Mouse (Mus musculus) brown adipose tissue, adult 24 weeks (tissue): ENCODE data around the gene Mamdc2. TPM values are rescaled to one million over a fixed set of nuclear protein-coding genes. Genes with fewer than 3 reads are reported as not detected.

Experiments used
- H3K27ac ChIP-seq: fragments of 200-500 bp; replicated peaks from 2 replicates; pipeline ENCODE4 v1.5.1; 2012; ENCODE audit warnings: low read depth, mild to moderate bottlenecking, low read length
- H3K4me1 ChIP-seq: fragments of 200-500 bp; 2 replicates; pipeline ENCODE4 v1.6.1; 2012; ENCODE audit warnings: low read length, mixed read lengths; ENCODE audit not compliant: control insufficient read depth, insufficient read depth, insufficient read length
- H3K4me3 ChIP-seq: fragments of 200-500 bp; 2 replicates; pipeline ENCODE4 v1.5.1; 2012; ENCODE audit warnings: low read depth, mild to moderate bottlenecking, low read length, moderate library complexity; ENCODE audit not compliant: insufficient read depth
- polyA plus RNA-seq: library from polyadenylated mRNA; stranded (reverse); fragments of >200 nt; gene quantifications from 2 replicates; pipeline ENCODE4 v1.2.4, GENCODE M21; 2012; ENCODE audit not compliant: missing spikeins, insufficient read depth, insufficient read length

Gene Mamdc2
- polyA plus RNA-seq, 1 experiment = 2.2 TPM

DNA sequence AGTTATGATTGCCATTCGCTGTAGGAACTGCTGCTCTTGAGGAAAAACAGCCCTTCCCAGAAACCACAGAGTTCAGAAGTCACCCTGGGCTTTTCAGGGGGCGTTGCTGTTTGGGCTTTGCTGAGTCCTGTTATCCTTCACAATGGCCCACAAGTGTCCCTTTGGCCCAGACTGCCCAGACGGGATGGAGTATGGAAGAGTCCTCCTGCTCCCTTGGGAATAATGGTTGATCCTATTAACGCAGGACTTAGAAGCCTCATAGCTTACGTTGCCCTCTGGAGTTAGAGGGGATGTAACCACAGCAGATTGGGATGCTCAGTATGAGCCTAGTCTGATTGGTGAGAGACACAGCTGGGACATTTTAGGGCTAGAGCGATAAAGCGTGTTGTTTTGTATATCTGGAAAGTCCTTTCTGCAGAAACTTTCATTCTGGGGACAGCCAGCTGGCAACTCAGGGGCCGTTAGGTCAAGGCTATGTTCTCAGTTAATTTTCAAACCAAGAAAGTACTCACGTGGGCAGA, 94.3 kb downstream of the Mamdc2 start:
- Histone ChIP-seq H3K4me1 (no peaks in the 10 kb centered on the region), H3K27ac (no peak overlapping the region), H3K4me3 (no peak overlapping the region)

DNA sequence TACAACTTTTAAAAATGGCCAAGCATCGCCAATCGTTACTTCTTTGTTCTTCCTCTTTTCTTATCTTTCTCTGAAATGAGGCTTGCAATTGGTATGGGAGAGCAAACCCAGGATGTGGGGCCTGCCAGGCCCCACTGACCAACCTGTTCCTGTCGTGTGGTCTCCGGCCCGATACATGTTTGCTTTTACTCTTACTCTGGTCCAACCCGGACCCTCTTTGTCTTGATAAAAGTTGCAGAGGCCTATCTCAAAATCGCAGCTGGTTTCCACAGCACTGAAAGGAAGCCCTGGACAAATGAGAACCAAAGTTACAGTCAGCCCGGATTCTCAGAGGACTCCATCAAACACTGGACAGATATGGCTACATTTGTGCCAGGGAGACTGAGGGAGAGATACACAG, 95.1 kb downstream of the Mamdc2 start:
- no peak overlapping the region for H3K4me3 ChIP-seq
- no peaks in the 10 kb centered on the region for H3K4me1 ChIP-seq
- H3K27ac ChIP-seq = no peak overlapping the region

DNA sequence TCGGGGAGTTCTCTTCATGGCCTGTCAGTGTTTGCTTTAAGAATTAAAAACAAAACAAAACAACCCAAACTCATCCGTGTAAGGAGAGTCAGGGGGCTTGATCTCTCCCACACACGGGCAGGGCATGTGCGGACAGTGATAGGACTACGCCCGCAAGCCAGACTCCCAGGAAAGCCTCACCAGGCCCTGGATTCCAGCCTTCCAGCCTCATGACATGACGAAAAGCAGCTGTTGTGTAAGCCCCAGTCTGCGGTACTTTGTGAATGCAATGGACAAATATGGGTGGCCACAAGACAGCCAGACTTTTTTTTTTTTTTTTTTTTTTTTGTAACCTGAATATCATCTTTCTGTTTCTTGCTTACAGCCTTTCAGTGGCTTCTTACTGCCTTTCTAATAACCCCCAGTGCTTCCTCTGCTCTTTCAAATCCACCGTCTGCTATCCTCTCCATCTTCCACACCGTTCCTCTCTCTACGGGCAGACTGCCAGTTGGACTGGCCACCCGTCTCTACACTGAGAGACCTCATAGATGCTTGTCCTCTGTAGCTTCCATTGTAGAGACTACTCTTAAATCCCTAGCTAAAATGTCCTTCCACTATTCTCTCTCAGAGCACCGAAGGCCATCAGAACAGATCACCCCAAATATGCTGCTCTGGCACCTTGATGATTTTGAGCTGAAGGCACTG, 96.3 kb downstream of the Mamdc2 start:
- Histone ChIP-seq H3K4me3 (no peak overlapping the region), H3K4me1 (no peaks in the 10 kb centered on the region), H3K27ac (no peak overlapping the region)

DNA sequence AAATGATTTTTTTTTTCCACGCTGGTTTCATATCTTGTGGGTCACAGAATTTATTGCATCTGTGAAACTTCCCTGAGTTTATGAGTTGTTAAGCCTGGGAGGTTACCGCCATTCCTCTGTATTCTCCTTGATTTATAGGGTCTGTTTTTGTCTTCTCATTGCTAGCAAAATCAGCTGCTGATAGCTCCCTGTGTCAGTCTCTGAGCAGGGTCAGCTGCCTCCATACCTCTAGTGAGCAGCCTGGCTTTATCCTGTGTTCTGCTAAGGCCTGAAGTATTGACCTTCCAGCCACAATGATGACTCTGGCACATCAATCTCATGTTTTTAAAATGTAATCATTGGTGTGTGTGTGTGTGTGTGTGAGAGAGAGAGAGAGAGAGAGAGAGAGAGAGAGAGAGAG, 98.3 kb downstream of the Mamdc2 start:
- H3K4me1 ChIP-seq = no peaks in the 10 kb centered on the region

DNA sequence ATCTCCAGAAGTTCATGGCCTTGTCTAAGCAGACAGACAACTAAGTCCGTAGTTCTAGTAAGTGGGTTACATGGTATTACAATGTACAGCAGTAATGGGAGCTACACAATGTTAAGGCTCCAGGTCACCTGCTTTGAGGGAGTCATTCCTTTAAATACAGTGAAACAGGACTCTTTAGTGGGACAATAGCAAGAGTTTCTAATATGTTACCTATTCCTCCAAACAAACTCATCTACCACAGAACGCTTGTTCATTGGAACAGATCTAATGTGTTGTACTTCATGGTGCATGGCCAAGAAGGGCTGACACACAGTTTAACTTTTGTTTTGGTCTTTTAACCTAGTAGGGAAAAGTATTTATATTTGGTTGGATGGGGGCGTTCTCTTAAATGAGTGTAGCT, 105.5 kb downstream of the Mamdc2 start:
- Histone ChIP-seq H3K4me3 (no peak overlapping the region), H3K27ac (no peak overlapping the region)

More for the DNA sequence above, 98.3 kb downstream of the Mamdc2 start:
- H3K27ac ChIP-seq = no peak overlapping the region
- no peak overlapping the region for H3K4me3 ChIP-seq

DNA sequence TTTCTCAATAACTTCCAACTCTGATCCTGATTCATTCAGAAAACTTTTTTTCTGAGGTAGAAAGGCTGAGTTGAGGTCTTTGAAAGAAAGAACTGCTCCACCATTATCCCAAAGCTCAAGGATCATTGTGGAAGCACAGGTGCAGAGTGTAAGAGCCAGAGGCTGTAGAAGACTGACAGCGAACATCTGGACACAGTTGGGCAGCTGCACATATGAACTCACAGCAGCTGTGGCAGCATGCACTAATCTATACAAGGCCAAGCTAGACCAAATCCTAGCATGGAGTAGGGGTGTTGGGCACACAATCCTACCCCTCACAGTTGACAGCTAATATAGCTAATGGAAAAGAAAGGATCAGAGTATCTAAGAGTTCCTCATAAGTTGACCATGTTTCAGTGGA, 115.4 kb downstream of the Mamdc2 start:
- H3K4me1 ChIP-seq = no peaks in the 10 kb centered on the region

More for the DNA sequence above, 105.5 kb downstream of the Mamdc2 start:
- no peaks in the 10 kb centered on the region for H3K4me1 ChIP-seq

DNA sequence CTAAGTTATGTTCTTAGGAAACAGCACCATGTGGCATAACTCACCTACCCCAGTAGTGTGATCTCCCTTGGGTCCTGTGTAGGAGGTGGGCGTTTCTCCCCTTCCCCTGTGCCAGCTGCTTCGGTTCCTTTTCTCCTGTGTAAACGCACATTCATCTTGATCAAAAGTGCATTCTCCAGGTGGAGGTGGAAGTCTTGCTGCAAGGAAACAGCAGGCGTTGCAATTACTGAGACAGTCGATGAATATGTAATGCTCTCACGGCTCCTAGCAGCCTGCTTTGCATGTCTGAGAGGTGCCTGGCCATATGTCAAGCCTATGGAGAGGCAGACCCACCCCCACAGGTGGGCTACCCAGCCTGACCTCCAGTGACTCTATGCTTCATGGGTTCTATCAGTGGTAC, 117.4 kb downstream of the Mamdc2 start:
- H3K4me3 ChIP-seq = no peak overlapping the region
- no peak overlapping the region for H3K27ac ChIP-seq
- no peaks in the 10 kb centered on the region for H3K4me1 ChIP-seq

More for the DNA sequence above, 115.4 kb downstream of the Mamdc2 start:
- no peak overlapping the region for H3K4me3 ChIP-seq
- H3K27ac ChIP-seq = no peak overlapping the region

DNA sequence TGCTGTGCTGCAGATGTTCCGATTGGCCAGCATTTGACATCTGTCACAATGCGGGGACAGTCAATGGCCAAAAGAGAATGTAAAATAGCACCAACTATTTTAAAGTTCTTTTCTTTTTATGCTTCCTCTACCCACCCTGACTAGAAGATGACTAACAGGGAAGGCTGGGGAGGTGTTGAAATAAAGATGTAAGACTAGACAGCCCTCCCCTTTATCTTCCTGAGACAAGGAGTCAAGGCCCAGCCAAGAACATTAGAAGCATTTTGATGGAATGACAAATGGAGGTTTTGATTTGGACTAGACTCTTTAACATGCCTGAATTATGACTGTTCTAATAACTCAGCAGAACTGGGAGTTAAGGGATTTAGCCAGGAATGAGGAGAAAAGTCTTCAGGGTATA, 118.9 kb downstream of the Mamdc2 start:
- Histone ChIP-seq H3K4me3 (no peak overlapping the region), H3K27ac (no peak overlapping the region), H3K4me1 (no peaks in the 10 kb centered on the region)

DNA sequence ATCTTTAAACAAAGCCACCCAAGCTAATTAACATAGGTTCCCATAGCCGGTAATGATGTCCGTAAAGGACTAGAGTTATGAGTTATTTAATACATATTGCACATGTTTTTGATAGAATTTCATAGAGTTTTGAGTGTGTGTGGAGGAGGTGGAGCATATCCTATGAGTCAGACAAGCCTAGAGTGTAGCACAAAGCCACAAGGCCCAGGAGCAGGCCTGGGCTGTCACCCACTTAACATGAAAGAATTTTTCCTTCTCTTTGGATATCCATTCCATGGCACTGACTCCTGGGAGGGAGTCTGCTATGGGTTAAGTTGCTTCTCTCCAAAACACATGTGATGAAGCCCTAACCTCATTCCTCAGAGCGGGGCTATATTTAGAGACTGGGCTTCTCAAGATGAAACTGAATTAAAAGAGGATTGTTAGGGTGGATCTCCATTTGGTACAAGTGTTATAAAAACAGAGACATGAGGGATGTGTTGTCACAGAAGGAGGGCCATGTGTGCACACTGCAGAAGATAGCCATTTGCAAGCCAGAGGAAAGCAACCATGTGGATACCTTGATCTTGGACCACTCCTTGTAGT, 121.1 kb downstream of the Mamdc2 start:
- Histone ChIP-seq H3K27ac (no peak overlapping the region), H3K4me1 (no peaks in the 10 kb centered on the region), H3K4me3 (no peak overlapping the region)

DNA sequence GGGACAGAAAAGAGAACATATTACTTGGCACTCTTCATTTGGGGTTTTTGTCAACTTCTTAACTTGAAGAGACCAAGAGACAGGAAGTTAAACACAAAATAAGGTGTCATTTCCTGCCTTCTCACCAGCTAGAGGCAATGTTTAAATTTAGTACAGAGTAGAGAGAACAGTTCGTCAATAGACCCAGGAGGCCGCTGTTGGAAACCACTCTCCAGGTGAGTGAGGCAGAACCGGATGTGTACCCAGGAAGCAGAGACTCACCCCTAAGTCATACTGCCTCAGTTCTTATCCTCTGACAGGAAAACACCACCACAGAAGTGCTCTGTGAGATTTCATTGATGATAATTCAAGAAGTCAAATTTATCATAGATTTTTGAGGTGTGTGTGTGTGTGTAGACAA, 125.1 kb downstream of the Mamdc2 start:
- Histone ChIP-seq H3K4me3 (no peak overlapping the region), H3K4me1 (no peaks in the 10 kb centered on the region), H3K27ac (peak overlapping the region; percentile 50)

DNA sequence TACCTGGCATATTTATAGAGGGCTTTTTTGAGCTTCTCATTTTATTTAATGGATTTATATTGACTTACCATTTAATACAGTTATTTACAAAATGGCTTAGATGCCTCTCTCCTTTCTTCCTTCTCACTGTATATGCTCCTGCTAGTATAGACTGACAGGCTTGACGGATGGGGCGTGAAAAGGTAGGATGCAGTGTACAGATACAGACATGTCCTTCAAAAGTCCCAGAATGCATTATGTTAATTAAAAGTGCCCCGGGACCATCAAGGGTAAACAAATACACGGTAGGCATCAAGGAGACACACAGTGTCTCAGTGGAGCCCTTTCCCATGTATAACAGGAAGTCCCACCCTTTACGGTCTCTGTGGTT, 130.3 kb downstream of the Mamdc2 start:
- Histone ChIP-seq H3K4me3 (no peak overlapping the region), H3K4me1 (no peaks in the 10 kb centered on the region), H3K27ac (no peak overlapping the region)

DNA sequence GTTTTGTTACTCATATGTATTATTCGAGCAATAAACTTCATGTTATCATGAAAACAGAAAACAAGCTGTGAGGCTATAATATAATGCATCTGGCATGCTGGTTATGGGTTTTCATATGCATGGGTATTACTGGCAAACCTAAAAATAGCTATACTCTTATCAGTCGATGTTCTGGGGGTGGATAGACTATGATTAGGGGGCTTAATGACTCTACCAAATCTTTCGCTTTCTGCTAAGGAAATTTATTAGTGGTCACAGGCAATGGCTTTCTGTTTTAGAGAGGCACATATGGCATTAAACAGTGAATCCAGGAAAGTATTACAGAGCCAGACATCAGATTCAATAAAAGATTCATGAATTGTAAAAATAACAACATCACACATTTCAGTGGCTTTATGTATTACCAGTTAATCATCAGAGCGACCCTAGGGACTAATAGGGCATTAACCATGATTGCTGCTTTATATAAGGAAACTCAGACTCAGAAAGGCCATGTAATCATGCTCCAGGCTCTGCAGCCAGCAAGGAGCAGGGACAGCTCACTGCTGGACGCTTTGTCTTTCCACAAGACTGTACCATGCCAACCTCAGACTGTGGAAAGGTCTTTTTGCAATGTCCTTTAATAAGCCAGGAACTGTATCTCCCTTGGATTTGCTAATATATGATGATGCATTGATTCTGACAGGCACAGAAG, 130.8 kb downstream of the Mamdc2 start:
- Histone ChIP-seq H3K27ac (no peak overlapping the region), H3K4me1 (no peaks in the 10 kb centered on the region), H3K4me3 (no peak overlapping the region)

DNA sequence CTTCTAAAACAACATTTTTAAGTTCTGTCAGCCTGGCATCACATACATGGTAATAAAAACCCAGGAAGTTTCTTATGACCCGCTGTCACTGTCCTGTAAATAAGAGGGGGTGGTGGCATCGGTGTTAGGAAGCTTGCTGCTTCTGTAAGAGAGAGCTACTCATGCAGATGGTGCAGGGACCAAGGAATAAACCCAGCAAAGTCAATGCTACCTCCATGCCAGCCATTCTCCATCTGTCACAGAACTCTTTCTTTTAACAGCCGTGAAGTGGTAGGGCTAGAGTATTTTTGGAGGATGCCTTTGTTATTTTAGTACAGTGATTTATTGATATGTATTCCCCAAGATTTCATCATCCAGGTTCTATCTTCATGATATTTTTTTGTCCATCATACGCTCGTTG, 131.4 kb downstream of the Mamdc2 start:
- H3K4me1 ChIP-seq = no peaks in the 10 kb centered on the region
- H3K27ac ChIP-seq = no peak overlapping the region
- H3K4me3 ChIP-seq = no peak overlapping the region

DNA sequence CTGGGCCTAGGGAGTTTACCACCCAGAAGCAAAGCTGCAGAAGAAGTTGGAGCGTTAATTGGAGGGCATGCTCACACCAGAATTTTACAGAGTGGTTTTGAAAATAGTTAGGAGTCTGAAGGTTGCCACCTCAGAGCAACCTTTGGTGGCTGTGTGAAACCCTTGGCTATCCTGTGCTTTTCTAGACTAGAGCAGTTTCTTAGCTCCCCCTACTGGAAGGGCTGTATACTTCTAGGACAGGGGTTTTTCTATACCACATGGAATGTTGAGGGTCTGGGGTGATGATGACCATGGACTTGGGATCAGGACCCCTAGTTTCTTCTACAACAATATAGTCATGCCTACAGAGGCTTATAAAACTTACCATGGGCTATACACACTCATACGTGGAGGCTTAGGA, 138.3 kb downstream of the Mamdc2 start:
- Histone ChIP-seq H3K27ac (no peak overlapping the region), H3K4me1 (no peaks in the 10 kb centered on the region), H3K4me3 (no peak overlapping the region)

DNA sequence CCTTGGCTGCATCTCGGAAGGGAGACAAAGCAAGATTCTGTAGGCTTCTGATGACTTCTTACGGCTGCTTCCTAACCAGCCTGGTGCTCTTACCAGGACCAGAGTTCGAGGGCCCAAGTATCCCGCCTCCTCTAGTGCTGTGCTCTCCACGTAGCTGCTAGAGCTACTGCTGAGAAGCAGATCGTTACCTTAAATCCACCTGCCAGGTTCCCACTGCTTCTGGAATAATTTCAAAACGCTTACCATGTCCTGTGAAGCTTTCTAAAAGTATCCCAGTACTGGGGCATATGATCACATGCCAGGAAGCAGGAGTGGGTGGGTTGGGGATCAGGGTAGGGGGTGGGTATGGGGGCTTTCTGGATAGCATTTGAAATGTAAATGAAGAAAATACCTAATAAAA, 141.6 kb downstream of the Mamdc2 start:
- no peak overlapping the region for H3K4me3 ChIP-seq
- H3K27ac ChIP-seq = no peak overlapping the region
- H3K4me1 ChIP-seq = no peaks in the 10 kb centered on the region

DNA sequence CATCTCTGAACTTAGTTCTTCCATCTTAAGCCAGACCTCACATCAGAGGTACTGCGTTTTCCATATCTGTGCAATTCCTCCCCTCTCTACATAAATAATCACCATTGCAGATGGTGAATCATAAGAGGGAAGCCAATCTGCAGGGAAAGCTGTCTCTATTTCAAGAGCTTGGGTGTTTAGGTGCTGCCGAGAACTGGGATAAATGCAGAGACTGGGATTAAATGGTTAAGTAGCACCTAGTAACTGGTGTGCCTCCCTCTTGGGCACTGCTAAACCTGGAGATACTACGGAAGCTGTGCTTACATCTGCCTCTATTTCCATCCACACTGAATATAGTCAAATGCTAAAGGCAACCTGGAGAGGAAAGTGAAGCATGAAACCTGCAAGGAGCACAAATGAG, 148.3 kb downstream of the Mamdc2 start:
- Histone ChIP-seq H3K27ac (no peak overlapping the region), H3K4me3 (no peak overlapping the region), H3K4me1 (no peaks in the 10 kb centered on the region)
